Mouse (Mus musculus): ENCODE results near the gene Nrbp1.

DNA sequence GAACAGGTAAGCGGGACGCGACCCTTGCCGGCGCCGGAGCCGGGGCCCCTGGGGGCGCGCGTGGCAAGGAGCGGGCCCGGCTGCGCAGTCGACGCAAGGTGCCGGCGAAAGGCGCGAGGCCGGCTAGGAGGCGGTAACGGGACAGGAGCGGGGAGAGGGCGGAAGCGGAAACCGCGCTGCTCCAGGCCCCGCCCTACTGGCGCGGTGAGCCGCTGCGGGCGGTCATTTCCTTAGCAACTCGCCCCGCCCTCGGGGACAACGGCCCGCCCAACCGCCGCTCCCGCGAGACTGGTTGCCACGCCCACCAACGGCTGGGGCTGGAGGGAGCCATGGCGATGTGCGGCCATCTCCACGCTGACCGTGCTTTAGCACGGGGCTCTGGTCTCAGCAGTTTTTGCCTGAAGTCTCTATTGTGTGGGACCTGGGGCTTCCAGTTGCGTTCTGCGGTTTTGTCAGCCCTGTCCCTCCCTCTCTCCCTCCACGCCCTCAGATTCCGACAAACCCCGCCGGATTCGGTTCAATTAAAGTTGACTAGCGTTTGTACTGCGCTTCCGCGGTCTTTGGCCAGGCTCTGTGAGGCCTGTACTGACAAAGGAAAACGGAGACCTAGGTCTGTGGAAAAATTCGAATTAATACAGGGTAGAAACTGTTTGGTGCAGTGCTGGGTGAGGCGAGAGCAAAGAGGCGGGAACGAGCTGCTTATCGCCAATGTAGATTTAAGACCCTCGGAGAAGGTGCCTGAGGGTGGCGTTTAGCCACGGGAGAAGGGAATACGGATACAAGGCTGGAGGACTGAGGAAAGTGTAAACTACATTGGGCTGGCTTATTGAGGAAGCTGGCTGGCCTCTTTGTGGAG lies 20.0 kb upstream of the Nrbp1 start, which contains the start of gene Ppm1g:
- TF ChIP-seq CTCF (IDR thresholded peaks at IDR 0.05; ENCODE audit: borderline replicate concordance, insufficient read depth, low read depth, low read length) (no peak), POLR2A (IDR thresholded peaks at IDR 0.05; ENCODE audit: borderline replicate concordance, insufficient read depth, low read length) (peak; percentile 98)

Measured in cerebellum, adult 2 months (tissue).